Mouse (Mus musculus) adrenal gland, postnatal 14 days (tissue): ENCODE measurements around the gene Rfng. TPM values are rescaled to one million over a fixed set of nuclear protein-coding genes. Genes with fewer than 3 reads are reported as not detected.
"Not testable (repeated sequence)": the region's sequence is repeated elsewhere in the genome, so short reads cannot be mapped to it uniquely, and the experiment has no call there.

ENCODE experiments used
- DNase-seq: peaks from one replicate; pipeline ENCODE4 v3.0.0; 2021; ENCODE audit warnings: mixed read lengths
- total RNA-seq: library from RNA; stranded (reverse); gene quantifications from 2 replicates; pipeline ENCODE4 v1.2.3, GENCODE M21; 2021

Rfng gene
- total RNA-seq, 1 experiment from 2014 or later, result 18.6 TPM

DNA sequence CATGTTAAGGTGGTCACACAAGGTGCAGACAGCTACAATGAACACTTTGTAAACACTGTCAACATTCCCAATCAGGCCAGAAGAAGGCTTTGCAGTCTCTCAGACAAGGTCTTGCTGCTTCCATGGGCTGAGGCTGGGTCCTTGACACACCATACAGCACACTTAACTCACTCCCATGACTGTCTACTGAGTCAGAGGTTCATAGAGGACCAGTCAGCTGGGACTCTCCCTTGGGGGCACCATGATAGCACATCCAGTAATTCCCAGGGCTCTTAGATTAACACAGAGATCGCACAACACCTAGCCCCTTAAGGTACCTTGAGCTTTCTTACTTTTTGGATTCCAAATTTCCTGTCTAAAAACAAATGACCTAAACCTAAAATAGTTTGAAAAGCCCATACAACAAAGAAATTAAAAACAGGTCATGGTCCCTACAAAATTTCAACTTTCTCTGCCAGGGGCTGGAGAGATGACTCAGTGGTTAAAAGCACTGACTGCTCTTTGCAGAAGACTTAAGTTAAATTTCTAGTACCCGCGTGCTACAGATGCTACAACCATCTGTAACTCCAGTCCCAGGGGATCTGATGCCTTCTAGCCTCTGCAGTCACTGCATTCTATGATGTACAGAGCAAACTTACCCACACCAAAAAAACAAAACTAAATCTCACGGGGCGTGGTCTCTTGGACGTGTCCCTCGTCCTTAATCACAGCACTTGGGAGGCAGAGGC is 10.4 kb downstream of the Rfng start:
- DNase-seq, result no peak

DNA sequence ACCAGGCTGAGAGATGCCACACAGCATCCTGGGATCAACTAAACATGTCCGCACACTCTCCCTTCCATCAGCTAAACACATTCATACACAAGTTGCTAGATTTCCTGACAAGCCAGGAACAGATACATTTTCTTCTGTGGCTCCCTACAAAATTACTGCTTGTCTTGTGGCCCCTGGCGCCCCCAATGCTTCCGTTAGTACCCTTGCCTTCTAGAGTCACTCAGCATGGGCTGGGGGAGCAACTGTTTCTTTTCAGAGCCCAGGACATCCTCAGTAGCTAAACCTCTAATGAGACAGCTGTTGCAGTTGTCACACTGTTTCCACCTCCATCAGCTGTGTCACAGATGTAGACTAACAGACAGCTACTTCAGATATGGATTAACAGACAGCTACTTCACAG is 11.3 kb downstream of the Rfng start:
- no peak for DNase-seq

- no peak for DNase-seq
These were observed 15.8 kb downstream of the Rfng start for GRCm38 (mm10) chr11:120768206-120768605.

GRCm38 (mm10) chr11:120767023-120767422 is 17.0 kb downstream of the Rfng start:
- DNase-seq, result not testable (repeated sequence)

DNA sequence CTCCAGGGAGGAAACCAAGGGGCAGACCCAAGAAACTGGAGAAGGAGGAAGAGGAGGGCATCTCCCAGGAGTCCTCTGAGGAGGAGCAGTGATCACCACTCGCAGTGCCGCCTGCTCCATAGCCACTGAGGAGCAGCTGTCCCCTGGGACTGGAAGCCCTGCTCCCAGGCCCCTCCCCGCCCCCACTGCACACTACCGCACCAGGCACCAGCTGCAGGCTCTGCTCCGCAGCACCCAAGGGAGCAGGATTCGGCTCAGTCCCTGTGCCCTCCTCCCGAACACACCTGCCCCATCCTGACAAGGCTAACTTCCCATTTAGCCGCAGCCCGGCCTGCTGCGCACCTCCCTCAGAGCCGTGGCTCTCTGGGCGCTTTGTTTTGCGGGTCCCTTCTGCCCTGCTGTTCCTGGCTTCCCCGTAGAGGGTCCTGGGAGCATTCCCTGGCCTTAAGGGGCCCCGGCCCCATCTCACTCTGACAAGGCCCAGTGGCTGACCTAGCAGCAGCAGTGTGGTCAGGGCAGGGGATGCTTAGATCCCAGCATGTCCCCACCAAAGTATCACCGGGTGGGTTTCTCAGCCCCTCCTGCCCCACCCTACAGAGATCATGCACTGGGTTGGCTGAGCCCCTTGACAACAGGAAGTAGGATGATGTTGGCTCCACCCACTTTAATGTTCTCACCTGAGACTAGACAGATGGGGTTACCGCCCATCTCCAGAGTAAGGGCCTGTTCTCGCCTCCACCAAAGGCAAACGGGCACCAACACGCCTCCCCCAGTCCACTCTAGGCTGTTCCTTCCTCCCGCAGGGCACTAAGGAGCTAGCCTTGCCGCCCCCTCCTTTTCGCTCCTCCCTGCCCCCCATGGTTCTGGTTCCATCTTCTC is 20.6 kb downstream of the Rfng start:
- not testable (repeated sequence) for DNase-seq

- DNase-seq, result not testable (repeated sequence)
These were observed 21.4 kb downstream of the Rfng start, which contains the start of gene Hmga1b for GRCm38 (mm10) chr11:120762672-120763041. Gene Hmga1b (plus strand): TSS chr11:120762794.

DNA sequence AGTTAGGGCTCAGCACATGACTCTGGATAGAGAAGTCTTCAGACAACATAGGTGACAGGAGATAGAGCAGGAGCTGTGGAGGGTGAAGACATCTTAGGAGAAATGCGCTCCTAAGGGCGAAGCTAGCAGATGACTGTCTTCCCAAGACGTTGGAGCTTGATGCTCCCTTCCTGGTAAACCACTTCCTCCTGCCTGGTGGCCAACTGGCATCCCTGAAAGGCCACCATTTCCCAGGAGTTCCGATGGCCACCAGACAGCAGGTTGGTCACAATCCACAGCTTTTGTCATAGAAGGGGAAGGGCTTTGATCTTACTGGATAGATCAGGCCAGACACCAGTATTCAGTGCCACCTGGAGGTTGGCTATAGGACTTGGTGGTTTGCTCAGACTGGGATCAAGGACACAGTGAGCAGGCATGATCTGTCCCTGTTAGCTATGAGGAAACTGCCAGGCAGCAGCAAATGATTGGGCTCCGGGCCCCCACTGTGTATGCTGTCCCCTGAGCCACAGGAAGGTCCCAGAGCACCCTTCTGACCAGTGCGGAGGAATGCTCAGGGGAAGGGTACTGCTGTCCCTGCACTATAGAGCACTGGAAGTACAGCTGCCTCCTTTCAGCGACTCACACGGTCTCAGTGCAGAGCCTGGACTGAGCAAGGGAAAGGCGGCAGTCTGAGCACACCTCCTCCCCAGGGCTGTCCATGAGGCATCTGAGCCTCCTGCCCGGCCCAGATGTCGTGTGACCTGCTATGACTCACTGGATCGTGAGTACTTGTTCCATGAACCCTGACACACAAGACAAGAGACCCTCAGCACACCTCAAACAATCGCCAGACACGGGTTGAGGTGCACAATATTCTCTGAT is 22.0 kb downstream of the Rfng start:
- DNase-seq, result peak; percentile 32

- no peak for DNase-seq
These were observed 23.8 kb downstream of the Rfng start for GRCm38 (mm10) chr11:120760236-120760635.

DNA sequence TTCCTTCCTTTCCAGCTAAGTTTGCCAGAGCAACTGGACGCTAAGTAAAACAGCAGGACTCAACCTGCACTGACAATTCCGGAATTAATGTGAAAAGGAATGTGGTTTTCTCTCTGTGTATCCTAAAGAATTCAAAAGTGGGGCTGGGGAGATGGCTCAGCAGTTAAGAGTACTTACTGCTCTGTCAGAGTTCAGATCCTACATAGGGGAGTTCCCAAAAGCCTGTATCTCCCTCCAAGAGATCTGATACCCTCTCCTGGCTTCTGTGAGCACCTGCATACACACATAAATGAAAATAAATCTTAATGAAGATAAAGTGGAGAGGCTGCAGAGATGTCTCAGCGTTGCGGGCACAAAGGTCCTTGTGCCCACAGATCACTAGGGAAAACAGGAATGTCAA is 32.4 kb downstream of the Rfng start:
- no peak for DNase-seq

GRCm38 (mm10) chr11:120749430-120749829 is 34.6 kb downstream of the Rfng start:
- DNase-seq, result peak; percentile 60

DNA sequence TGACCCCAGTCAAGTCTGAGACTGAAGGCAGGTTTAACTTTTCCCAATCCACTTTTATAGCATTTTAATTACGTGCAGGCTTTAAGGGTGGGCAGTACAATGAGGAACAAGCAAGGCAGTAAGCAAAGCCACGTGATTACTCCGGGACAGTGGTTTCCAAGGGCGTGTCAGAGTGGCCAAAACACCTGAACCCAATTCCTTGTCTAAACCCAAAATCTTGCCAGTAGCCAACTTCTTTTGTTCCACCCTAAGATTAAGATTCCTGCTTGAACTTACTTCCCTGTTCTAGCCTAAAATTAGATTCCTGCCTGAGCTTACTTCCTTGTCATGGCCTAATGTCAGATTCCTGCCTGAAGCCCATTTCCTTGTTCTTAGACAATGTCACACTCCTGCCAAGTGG is 36.0 kb downstream of the Rfng start:
- no peak for DNase-seq

DNA sequence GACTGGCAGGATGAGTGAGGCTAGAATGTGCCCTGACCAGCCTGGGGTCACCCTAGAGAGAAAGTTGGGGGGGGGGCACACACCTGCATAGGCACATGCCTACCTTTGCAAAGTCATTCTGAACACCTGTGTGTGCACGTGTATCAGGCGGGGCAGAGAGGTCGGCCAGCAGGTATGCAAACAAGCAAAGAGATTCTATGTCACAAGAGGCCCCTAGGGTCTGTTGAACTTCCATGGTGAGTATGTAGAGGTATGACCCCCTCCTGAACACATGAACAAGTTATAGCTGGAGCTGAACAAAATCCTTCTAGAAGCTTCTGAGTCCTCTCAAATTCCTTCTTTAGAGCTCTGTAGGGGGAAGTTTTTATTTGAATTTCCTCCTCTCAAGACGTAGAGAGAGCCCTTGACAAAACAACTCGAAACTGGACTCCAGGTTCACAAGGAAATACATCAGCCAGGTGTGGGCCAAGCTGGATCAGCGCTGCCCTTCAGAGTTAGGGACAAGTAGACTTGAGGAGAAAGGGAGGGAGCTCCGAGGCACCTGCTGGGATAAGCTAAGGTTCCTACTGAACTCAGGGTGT is 39.8 kb downstream of the Rfng start:
- DNase-seq, result no peak

GRCm38 (mm10) chr11:120740981-120741380 is 43.0 kb downstream of the Rfng start:
- DNase-seq, result peak; percentile 61

DNA sequence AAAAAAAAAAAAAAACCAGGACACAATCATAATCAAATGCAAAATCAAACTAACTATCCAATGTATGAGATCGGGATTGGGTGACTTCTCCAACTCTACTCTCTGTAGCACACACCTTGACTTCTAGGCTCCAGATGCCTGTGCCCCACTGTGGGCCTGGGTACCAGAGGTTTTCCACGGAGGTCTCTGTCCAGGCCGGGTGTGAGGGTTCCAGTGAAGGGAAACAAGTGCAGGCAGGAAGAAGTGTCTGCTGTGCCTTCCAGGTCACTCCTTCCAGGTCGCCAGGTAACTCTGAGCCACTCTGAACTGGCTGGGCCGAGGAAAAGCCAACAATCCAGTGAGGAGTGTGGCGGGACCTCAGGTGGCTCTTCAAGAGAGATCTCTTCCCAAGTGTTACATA is 47.6 kb downstream of the Rfng start:
- DNase-seq, result no peak

DNA sequence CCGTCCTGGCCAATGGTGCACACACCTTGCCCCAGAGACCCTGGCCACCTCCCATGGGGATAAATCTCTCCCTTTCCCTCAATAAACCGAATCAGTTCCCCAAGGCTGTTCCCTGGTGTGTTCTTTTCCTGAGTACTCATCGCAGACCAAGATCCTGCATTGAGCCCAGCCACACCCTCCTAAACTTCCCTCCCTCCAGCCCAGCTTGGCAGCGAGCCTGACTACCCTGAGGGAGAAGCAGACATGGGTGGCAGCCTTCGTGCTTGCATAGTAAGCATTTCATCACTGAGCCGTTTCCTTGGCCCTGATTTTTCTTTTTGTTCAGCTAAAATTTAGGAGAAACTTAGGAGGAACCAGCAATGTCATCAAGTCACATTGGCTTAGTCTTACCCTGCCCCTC is 50.5 kb downstream of the Rfng start:
- peak; percentile 83 for DNase-seq

DNA sequence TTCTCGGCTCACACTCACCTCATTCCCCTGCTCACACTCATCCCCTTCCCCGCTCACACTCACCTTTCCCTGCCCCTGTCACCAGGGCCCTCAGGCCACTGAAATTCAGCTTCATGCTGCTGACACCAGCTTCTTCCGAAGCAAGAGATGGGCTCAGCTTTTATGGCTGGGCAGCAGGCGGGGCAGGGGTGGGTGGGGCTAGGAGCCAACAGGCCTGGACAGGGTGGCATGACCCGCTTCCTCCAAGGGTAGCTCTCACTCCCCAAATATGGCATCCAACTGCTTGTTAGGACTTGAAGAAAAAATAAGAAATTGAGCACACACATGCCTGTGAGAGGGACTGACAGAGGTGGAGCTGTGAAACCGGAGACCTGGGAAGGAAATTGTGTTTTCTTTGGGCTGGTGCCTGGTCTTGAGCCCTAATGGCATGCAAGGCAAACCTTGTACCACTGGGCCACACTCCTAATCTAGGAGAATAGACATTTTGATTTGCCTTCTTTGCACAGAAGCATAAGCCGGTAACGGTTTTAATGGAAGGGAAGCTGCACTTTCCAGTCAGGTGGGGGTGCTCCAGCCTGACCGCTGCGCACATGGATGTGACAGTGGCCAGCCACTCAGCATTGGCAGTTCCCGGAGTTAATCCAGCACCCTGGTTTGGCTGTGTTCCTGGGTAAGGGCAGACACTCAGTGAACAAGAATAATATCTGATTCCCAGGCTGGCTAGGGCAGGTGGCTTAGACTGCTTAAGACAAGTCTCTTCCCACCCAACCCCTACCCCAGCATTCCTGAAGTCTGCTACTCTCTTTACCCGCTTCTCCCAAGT is 51.9 kb downstream of the Rfng start, which contains the start of gene Cbr2:
Cbr2 (minus strand) TSS at position 257 of the 823 bp plus-strand sequence.
- DNase-seq, result peak; percentile 52

DNA sequence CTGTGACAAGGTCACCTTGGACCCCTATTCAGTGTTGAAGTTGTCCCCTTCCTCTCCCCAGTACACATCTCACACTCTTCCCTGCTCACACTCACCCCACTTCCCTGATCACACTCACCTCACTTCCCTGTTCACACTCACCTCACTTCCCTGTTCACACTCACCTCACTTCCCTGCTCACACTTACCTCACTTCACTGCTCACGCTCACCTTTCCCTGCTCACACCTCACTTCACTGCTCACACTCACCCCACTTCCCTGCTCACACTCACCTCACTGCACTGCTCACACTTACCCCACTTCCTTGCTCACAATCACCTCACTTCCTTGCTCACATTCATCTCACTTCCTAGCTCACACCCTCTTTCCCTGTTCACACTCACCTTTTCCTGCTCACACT is 52.6 kb downstream of the Rfng start:
- no peak for DNase-seq
